Mouse (Mus musculus) embryonic facial prominence, embryonic 15.5 days (tissue): ENCODE measurements around the gene Glis2. TPM values are rescaled to one million over a fixed set of nuclear protein-coding genes. Genes with fewer than 3 reads are reported as not detected.
A peak's percentile ranks its signal among the peaks of the same experiment; 100 is the strongest.

ENCODE experiments used
- ATAC-seq: fragments of 200-750 bp; cut with Nextera tagmentation; 2 replicates; pipeline ENCODE4 v1.8.0; 2017; ENCODE audit warnings: low read depth, moderate TSS enrichment; ENCODE audit not compliant: insufficient number of reproducible peaks, low FRiP score, low TSS enrichment
- H3K27ac ChIP-seq: fragments of 300-500 bp; sonication (generic); replicated peaks from 2 replicates; pipeline ENCODE4 v1.5.1; 2015; ENCODE audit warnings: mild to moderate bottlenecking, inconsistent platforms
- H3K27me3 ChIP-seq: fragments of 300-500 bp; sonication (generic); 2 replicates; pipeline ENCODE4 v1.6.1; 2015; ENCODE audit warnings: inconsistent platforms
- H3K36me3 ChIP-seq: fragments of 300-500 bp; sonication (generic); 2 replicates; pipeline ENCODE4 v1.6.1; 2015; ENCODE audit warnings: mild to moderate bottlenecking, inconsistent platforms
- H3K4me1 ChIP-seq: fragments of 300-500 bp; sonication (generic); 2 replicates; pipeline ENCODE4 v1.6.1; 2015; ENCODE audit warnings: inconsistent platforms
- H3K4me2 ChIP-seq: fragments of 300-500 bp; sonication (generic); replicated peaks from 2 replicates; pipeline ENCODE4 v1.6.1; 2015; ENCODE audit warnings: mild to moderate bottlenecking, inconsistent platforms
- H3K4me3 ChIP-seq: fragments of 300-500 bp; sonication (generic); replicated peaks from 2 replicates; pipeline ENCODE4 v1.5.1; 2015; ENCODE audit warnings: mild to moderate bottlenecking, inconsistent platforms
- H3K9ac ChIP-seq: fragments of 300-500 bp; sonication (generic); 2 replicates; pipeline ENCODE4 v1.6.1; 2015; ENCODE audit warnings: inconsistent platforms
- H3K9me3 ChIP-seq: fragments of 300-500 bp; sonication (generic); replicated peaks from 2 replicates; pipeline ENCODE4 v1.6.1; 2016; ENCODE audit warnings: inconsistent platforms
- WGBS: fragments of 180-500 bp; shearing (Covaris S2); methylation state at CpG from one replicate; pipeline ENCODE4 v1.1.7; 2015; 5-methylcytosine and 5-hydroxymethylcytosine counted together
- polyA plus RNA-seq: library from polyadenylated mRNA; unstranded; fragments of >200 nt; fragmentation: Nextera tagmentation; extraction: Ambion mirVana; gene quantifications from 2 replicates; pipeline ENCODE4 v1.2.1, GENCODE M21; 2015

The Glis2 gene
- polyA plus RNA-seq, 1 experiment from 2014 or later: 33.4 TPM

DNA sequence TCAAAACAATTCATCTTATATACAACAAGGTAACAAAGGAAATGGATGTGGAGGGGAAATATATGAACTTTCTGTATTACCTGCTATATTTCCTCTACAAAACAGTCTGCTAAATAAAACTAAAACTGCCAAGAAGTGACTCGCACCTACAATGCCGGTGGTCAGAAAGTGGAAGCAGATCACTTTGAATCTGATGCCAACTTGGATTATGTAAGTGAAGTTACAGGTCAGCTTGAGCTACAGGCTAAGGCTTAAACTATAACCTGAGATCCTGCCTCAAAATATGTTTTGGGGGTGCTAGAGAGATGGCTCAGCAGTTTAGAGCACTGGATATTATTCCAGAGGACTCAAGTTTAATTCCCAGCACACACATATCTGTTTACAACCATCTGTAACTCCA is 71.2 kb downstream of the Glis2 start:
- Histone ChIP-seq H3K4me2 (no peak overlapping the region), H3K27ac (no peak overlapping the region), H3K4me3 (no peak overlapping the region), H3K27me3 (no peaks in the 10 kb centered on the region), H3K9me3 (no peaks in the 10 kb centered on the region), H3K36me3 (peaks cover 51% of the 10 kb centered on the region), H3K9ac (no peak overlapping the region), H3K4me1 (no peaks in the 10 kb centered on the region)
- ATAC-seq: no peak
- 95% methylated on average over 2 of the region's 2 CpGs for WGBS

DNA sequence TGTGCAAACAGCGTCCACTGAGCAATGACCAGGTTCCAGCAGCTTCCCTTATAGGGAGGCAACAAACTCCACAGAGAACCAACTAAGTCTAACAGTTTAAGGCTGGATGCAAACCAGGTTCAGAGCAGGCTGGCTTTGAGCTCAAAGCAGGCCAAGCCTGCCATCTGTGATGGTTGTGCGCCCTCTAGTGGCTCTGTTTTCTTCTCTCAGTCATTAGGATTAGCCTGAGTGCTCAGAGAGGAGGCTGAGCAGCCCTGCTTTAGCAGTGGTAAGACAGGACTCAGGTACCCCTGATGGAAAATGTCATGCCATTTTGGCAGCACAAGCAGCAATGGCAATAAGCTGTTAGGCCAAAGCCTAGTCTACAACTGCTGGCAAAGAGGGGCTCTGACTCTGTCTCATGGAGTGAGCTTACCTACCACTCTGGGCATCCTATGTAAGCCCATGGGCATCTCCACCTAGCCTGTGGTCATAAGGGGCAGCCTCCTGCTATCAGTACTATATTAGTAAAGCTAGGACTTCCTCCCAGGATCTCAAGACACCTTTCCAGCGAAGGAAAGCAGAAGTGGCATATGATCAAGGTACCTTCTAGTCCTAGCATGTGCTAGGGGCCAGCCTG is 72.8 kb downstream of the Glis2 start:
- H3K4me1 ChIP-seq: no peaks in the 10 kb centered on the region
- peaks cover 47% of the 10 kb centered on the region for H3K36me3 ChIP-seq
- peak; percentile 79 for ATAC-seq
- no peaks in the 10 kb centered on the region for H3K9me3 ChIP-seq
- 25% methylated on average over 3 of the region's 3 CpGs for WGBS
- no peak overlapping the region for H3K4me2 ChIP-seq
- no peak overlapping the region for H3K4me3 ChIP-seq
- H3K27me3 ChIP-seq: no peaks in the 10 kb centered on the region
- H3K9ac ChIP-seq: no peak overlapping the region
- peak overlapping the region; percentile 22 for H3K27ac ChIP-seq

- no peak for ATAC-seq
- H3K4me3 ChIP-seq: no peak overlapping the region
- 69% methylated on average over 5 of the region's 5 CpGs for WGBS
- H3K36me3 ChIP-seq: peaks cover 44% of the 10 kb centered on the region
- H3K9ac ChIP-seq: no peak overlapping the region
- H3K9me3 ChIP-seq: no peaks in the 10 kb centered on the region
- H3K27ac ChIP-seq: no peak overlapping the region
- no peak overlapping the region for H3K4me2 ChIP-seq
- no peaks in the 10 kb centered on the region for H3K4me1 ChIP-seq
- no peaks in the 10 kb centered on the region for H3K27me3 ChIP-seq
Observed at GRCm38 (mm10) chr16:4670317-4670716, 75.8 kb downstream of the Glis2 start.

DNA sequence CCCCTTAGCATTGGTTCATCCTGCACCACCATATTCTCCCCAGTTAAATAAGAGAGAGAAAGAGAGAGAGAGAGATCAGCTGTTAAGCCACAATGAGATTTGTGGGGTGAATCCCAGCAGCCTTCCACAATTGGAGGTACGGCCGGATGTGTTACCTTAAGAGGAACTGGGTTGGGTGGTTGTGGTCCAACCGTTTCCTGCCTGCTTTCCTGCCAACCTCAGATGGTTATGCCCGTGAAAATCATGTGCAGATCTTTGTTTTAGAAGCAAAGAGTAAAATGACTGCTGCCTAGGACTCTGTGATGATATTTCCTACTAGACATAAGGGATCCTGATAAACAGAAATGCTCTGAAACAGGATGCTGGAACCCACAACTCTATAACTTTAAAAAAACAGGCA is 79.6 kb downstream of the Glis2 start:
- no peak overlapping the region for H3K27ac ChIP-seq
- no peak overlapping the region for H3K4me3 ChIP-seq
- peaks cover 33% of the 10 kb centered on the region for H3K36me3 ChIP-seq
- H3K9me3 ChIP-seq: no peaks in the 10 kb centered on the region
- no peak for ATAC-seq
- no peaks in the 10 kb centered on the region for H3K27me3 ChIP-seq
- H3K9ac ChIP-seq: no peak overlapping the region
- H3K4me1 ChIP-seq: peaks cover 15% of the 10 kb centered on the region
- 78% methylated on average over 4 of the region's 4 CpGs for WGBS
- H3K4me2 ChIP-seq: no peak overlapping the region

Other genes with a start within 250 kb of the Glis2 start
- gene Adcy9, start 174.2 kb upstream of the Glis2 start, polyA plus RNA-seq: 2.0 and 2.2 TPM in 2 replicates
- gene Srl, start 52.9 kb upstream of the Glis2 start, polyA plus RNA-seq: 42.1 and 52.8 TPM in 2 replicates
- 23.6 and 24.5 TPM in 2 replicates for gene Tfap4, start 34.9 kb upstream of the Glis2 start, polyA plus RNA-seq
- gene Pam16, start 30.3 kb downstream of the Glis2 start, polyA plus RNA-seq: 83.4 and 107 TPM in 2 replicates
- 33.7 and 36.8 TPM in 2 replicates for gene Vasn, start 45.2 kb downstream of the Glis2 start, polyA plus RNA-seq
- gene Dnaja3, start 45.3 kb downstream of the Glis2 start, polyA plus RNA-seq: 61.2 and 62.6 TPM in 2 replicates
- gene Coro7, start 85.1 kb downstream of the Glis2 start, polyA plus RNA-seq: 17.2 and 21.4 TPM in 2 replicates
- 51.3 and 52.5 TPM in 2 replicates for gene Nmral1, start 124.6 kb downstream of the Glis2 start, polyA plus RNA-seq
- gene Hmox2, start 131.6 kb downstream of the Glis2 start, polyA plus RNA-seq: 100 and 101 TPM in 2 replicates
- 90.6 and 96.6 TPM in 2 replicates for gene Cdip1, start 195.6 kb downstream of the Glis2 start, polyA plus RNA-seq
- gene 4930562C15Rik, start 240.7 kb downstream of the Glis2 start, polyA plus RNA-seq: 0.32 and 0.63 TPM in 2 replicates